Mouse (Mus musculus): Measurements from ENCODE around the gene Dio3. TPM values are rescaled to one million over a fixed set of nuclear protein-coding genes. Genes with fewer than 3 reads are reported as not detected.

Dio3 gene
- polyA plus RNA-seq, 1 experiment from 2014 or later, result 0.59 TPM

Other genes with a start within 250 kb of the Dio3 start
- 139 and 146 TPM in 2 replicates for gene Ppp2r5c, start 168.1 kb downstream of the Dio3 start, polyA plus RNA-seq (2016; fragmentation: Nextera tagmentation; extraction: Ambion mirVana)

All from hindbrain, embryonic 10.5 days (tissue).